Mouse (Mus musculus) midbrain, postnatal 0 days (tissue): ENCODE measurements around the gene Med17. TPM values are rescaled to one million over a fixed set of nuclear protein-coding genes. Genes with fewer than 3 reads are reported as not detected.

Experiments
- ATAC-seq: fragments of 200-750 bp; cut with Nextera tagmentation; 2 replicates; pipeline ENCODE4 v1.8.0; 2017; ENCODE audit warnings: moderate number of reproducible peaks, mild to moderate bottlenecking, moderate TSS enrichment, moderate library complexity; ENCODE audit not compliant: low FRiP score
- DNase-seq: peaks from one replicate; pipeline ENCODE4 v3.0.0-alpha.2; 2015; ENCODE audit warnings: low spot score
- H3K27ac ChIP-seq: fragments of 300-500 bp; sonication (generic); 2 replicates; pipeline ENCODE4 v1.5.1; 2014; ENCODE audit warnings: low read depth, mild to moderate bottlenecking, low read length, mixed read lengths
- H3K27me3 ChIP-seq: fragments of 300-500 bp; sonication (generic); 2 replicates; pipeline ENCODE4 v1.6.1; 2014; ENCODE audit warnings: low read length, control low read depth, mixed read lengths; ENCODE audit not compliant: insufficient read depth
- H3K36me3 ChIP-seq: fragments of 300-500 bp; sonication (generic); 2 replicates; pipeline ENCODE4 v1.6.1; 2014; ENCODE audit warnings: low read length, control low read depth, mixed read lengths; ENCODE audit not compliant: insufficient read depth
- H3K4me1 ChIP-seq: fragments of 300-500 bp; sonication (generic); 2 replicates; pipeline ENCODE4 v1.6.1; 2014; ENCODE audit warnings: mild to moderate bottlenecking, control low read depth, antibody characterized with exemption, low read length, mixed read lengths; ENCODE audit not compliant: insufficient read depth
- H3K4me2 ChIP-seq: fragments of 300-500 bp; sonication (generic); 2 replicates; pipeline ENCODE4 v1.6.1; 2014; ENCODE audit warnings: low read depth, mild to moderate bottlenecking, low read length, mixed read lengths; ENCODE audit not compliant: poor library complexity, severe bottlenecking
- H3K4me3 ChIP-seq: fragments of 300-500 bp; sonication (generic); 2 replicates; pipeline ENCODE4 v1.5.1; 2014; ENCODE audit warnings: low read depth, mild to moderate bottlenecking, low read length, moderate library complexity
- H3K9ac ChIP-seq: fragments of 300-500 bp; sonication (generic); replicated peaks from 2 replicates; pipeline ENCODE4 v1.6.1; 2014; ENCODE audit warnings: mild to moderate bottlenecking, low read length, moderate library complexity, mixed read lengths; ENCODE audit not compliant: poor library complexity, severe bottlenecking
- H3K9me3 ChIP-seq: fragments of 300-500 bp; sonication (generic); 2 replicates; pipeline ENCODE4 v1.6.1; 2016; ENCODE audit warnings: low read length, control low read depth
- CTCF ChIP-seq: IDR thresholded peaks from 2 replicates; pipeline ENCODE4 v1.5.1; 2016; ENCODE audit warnings: antibody characterized with exemption, mild to moderate bottlenecking
- WGBS: fragments of 180-500 bp; shearing (Covaris S2); extraction: QIAGEN DNeasy Blood & Tissue Kit; methylation state at CpG from one replicate; pipeline ENCODE4 v1.1.7; 2014; 5-methylcytosine and 5-hydroxymethylcytosine counted together
- polyA plus RNA-seq: library from polyadenylated mRNA; unstranded; fragments of >200 nt; fragmentation: Nextera tagmentation; extraction: Ambion mirVana; gene quantifications from 2 replicates; pipeline ENCODE4 v1.2.1, GENCODE M21; 2015
- total RNA-seq: library from RNA; depleted of rRNA; stranded (reverse); fragments of >200 nt; gene quantifications from 2 replicates; pipeline ENCODE4 v1.2.3, GENCODE M21; 2014

The Med17 gene
- total and polyA plus RNA-seq, 2 experiments from 2014 or later, result 19.4 to 28.6 TPM

- H3K27me3 ChIP-seq, result no peaks in the 10 kb centered on the region
- no peaks in the 10 kb centered on the region for H3K4me1 ChIP-seq
- H3K27ac ChIP-seq, result no peak overlapping the region
- no peak overlapping the region for H3K4me3 ChIP-seq
- ATAC-seq, result no peak
- TF ChIP-seq CTCF, result no peak
- 96% methylated on average over 10 of the region's 10 CpGs for whole genome bisulfite sequencing
- H3K9me3 ChIP-seq, result no peaks in the 10 kb centered on the region
- DNase-seq, result no peak
- H3K36me3 ChIP-seq, result peaks cover 72% of the 10 kb centered on the region
- H3K4me2 ChIP-seq, result no peak overlapping the region
- no peak overlapping the region for H3K9ac ChIP-seq
Measured at GRCm38 (mm10) chr9:15263487-15263886, 16.2 kb downstream of the Med17 start.

GRCm38 (mm10) chr9:15261980-15262379 lies 17.8 kb downstream of the Med17 start:
- WGBS, result 95% methylated on average over 8 of the region's 8 CpGs
- no peak for DNase-seq
- Histone ChIP-seq H3K27me3 (no peaks in the 10 kb centered on the region), H3K36me3 (peaks cover 65% of the 10 kb centered on the region), H3K9ac (no peak overlapping the region), H3K4me3 (no peak overlapping the region), H3K4me1 (no peaks in the 10 kb centered on the region), H3K9me3 (no peaks in the 10 kb centered on the region), H3K4me2 (no peak overlapping the region), H3K27ac (no peak overlapping the region)
- no peak for ATAC-seq
- no peak for TF ChIP-seq CTCF

DNA sequence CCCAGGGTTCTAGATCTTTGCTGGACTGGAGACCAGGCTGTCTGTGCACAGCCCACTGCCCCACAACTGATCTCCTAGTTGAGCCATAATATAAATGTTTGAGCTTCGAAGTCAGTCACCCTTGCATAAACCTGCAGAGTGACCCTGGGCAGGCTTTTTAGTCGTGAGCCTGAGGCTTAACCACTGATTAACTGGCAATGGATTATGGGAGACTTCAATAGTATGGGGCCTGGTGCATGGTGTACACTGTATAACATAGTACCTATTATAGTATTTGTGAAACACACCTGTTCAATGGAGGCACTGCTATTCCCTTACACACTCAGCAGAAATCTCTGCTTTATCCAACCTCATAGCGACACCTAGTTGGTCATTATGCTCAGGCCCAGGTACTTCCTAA lies 23.5 kb downstream of the Med17 start:
- no peak for TF ChIP-seq CTCF
- no peaks in the 10 kb centered on the region for H3K4me1 ChIP-seq
- no peak overlapping the region for H3K4me3 ChIP-seq
- no peaks in the 10 kb centered on the region for H3K27me3 ChIP-seq
- 0 out of 2 replicates have a peak, but pooled peaks have one; percentile 38 for ATAC-seq
- H3K9ac ChIP-seq, result no peak overlapping the region
- peaks cover 15% of the 10 kb centered on the region for H3K36me3 ChIP-seq
- H3K9me3 ChIP-seq, result no peaks in the 10 kb centered on the region
- 73% methylated on average over 3 of the region's 3 CpGs for WGBS
- H3K4me2 ChIP-seq, result no peak overlapping the region
- DNase-seq, result no peak
- no peak overlapping the region for H3K27ac ChIP-seq

GRCm38 (mm10) chr9:15254501-15254900 lies 25.2 kb downstream of the Med17 start:
- Histone ChIP-seq H3K4me3 (no peak overlapping the region), H3K9me3 (no peaks in the 10 kb centered on the region), H3K36me3 (peaks cover 8% of the 10 kb centered on the region), H3K27ac (no peak overlapping the region), H3K9ac (no peak overlapping the region), H3K4me1 (no peaks in the 10 kb centered on the region), H3K27me3 (no peaks in the 10 kb centered on the region), H3K4me2 (no peak overlapping the region)
- DNase-seq, result no peak
- WGBS, result 84% methylated on average over 7 of the region's 7 CpGs
- TF ChIP-seq CTCF, result no peak
- ATAC-seq, result no peak

GRCm38 (mm10) chr9:15252196-15252595 lies 27.5 kb downstream of the Med17 start:
- no peak overlapping the region for H3K9ac ChIP-seq
- H3K4me2 ChIP-seq, result no peak overlapping the region
- H3K27ac ChIP-seq, result no peak overlapping the region
- ATAC-seq (no peak), DNase-seq (no peak)
- H3K4me1 ChIP-seq, result no peaks in the 10 kb centered on the region
- no peak for TF ChIP-seq CTCF
- H3K4me3 ChIP-seq, result no peak overlapping the region
- no peaks in the 10 kb centered on the region; the same call in 1 of the 2 replicates for H3K9me3 ChIP-seq
- WGBS, result 79% methylated on average over 7 of the region's 7 CpGs
- no peaks in the 10 kb centered on the region for H3K27me3 ChIP-seq
- no peaks in the 10 kb centered on the region for H3K36me3 ChIP-seq

- H3K4me1 ChIP-seq, result no peaks in the 10 kb centered on the region
- H3K9ac ChIP-seq, result no peak overlapping the region
- no peak overlapping the region for H3K4me2 ChIP-seq
- no peaks in the 10 kb centered on the region; the same call in 1 of the 2 replicates for H3K9me3 ChIP-seq
- WGBS, result 78% methylated on average over 7 of the region's 7 CpGs
- H3K27ac ChIP-seq, result no peak overlapping the region
- TF ChIP-seq CTCF, result no peak
- no peak overlapping the region for H3K4me3 ChIP-seq
- H3K27me3 ChIP-seq, result no peaks in the 10 kb centered on the region
- DNase-seq, result no peak
- no peaks in the 10 kb centered on the region for H3K36me3 ChIP-seq
- no peak for ATAC-seq
Measured at GRCm38 (mm10) chr9:15250376-15250775, 29.4 kb downstream of the Med17 start.
